Mouse (Mus musculus) splenic B cell, adult 2 months (primary cell): ENCODE data around the gene Tcl1b2.
"Not testable (repeated sequence)": the region's sequence is repeated elsewhere in the genome, so short reads cannot be mapped to it uniquely, and the experiment has no call there.

ENCODE experiments used
- DNase-seq: peaks from one replicate; pipeline ENCODE4 v3.0.0-alpha.2; 2011; ENCODE audit warnings: low read depth, low spot score
- H3K27me3 ChIP-seq: 2 replicates; pipeline ENCODE4 v1.6.1; 2012; ENCODE audit warnings: mild to moderate bottlenecking, low read length, moderate library complexity, mixed read lengths; ENCODE audit not compliant: control insufficient read depth, poor library complexity, insufficient read depth, severe bottlenecking
- H3K36me3 ChIP-seq: 2 replicates; pipeline ENCODE4 v1.6.1; 2012; ENCODE audit warnings: mild to moderate bottlenecking, low read length, moderate library complexity, mixed read lengths; ENCODE audit not compliant: control insufficient read depth, poor library complexity, insufficient read depth, severe bottlenecking

Tcl1b2 gene

GRCm38 (mm10) chr12:105201657-105202056 lies 55.8 kb downstream of the Tcl1b2 start, which contains the start of gene Tcl1b4:
Gene Tcl1b4 (plus strand): TSS chr12:105201957.
- not testable (repeated sequence) for DNase-seq, H3K36me3 ChIP-seq, H3K27me3 ChIP-seq
